Mouse (Mus musculus) hindlimb bud, embryonic 11.5 days (tissue): ENCODE results near the gene 1700021F05Rik.

ENCODE experiments used
- DNase-seq: peaks from one replicate; pipeline ENCODE4 v3.0.0-alpha.2; 2012; ENCODE audit warnings: low read depth, low spot score; ENCODE audit errors: extremely low spot score

1700021F05Rik gene

GRCm38 (mm10) chr10:43485751-43486268 lies 55.0 kb downstream of the 1700021F05Rik start:
- no peak for DNase-seq

GRCm38 (mm10) chr10:43483426-43483995 lies 57.3 kb downstream of the 1700021F05Rik start:
- no peak for DNase-seq

GRCm38 (mm10) chr10:43482021-43482420 lies 58.8 kb downstream of the 1700021F05Rik start:
- DNase-seq: no peak

GRCm38 (mm10) chr10:43481179-43481578 lies 59.6 kb downstream of the 1700021F05Rik start:
- DNase-seq: no peak

- no peak for DNase-seq
Observed at GRCm38 (mm10) chr10:43480227-43480849, 60.5 kb downstream of the 1700021F05Rik start.

GRCm38 (mm10) chr10:43479436-43480157 lies 61.2 kb downstream of the 1700021F05Rik start:
- no peak for DNase-seq

- no peak for DNase-seq
Observed at GRCm38 (mm10) chr10:43478751-43479435, 61.9 kb downstream of the 1700021F05Rik start, which contains the start of gene Bend3. Gene Bend3, plus strand, starts transcription at chr10:43478831.

- no peak for DNase-seq
Observed at GRCm38 (mm10) chr10:43477865-43478681, 62.7 kb downstream of the 1700021F05Rik start.

- no peak for DNase-seq
Observed at GRCm38 (mm10) chr10:43477459-43477858, 63.3 kb downstream of the 1700021F05Rik start.

- DNase-seq: no peak
Observed at GRCm38 (mm10) chr10:43475376-43475775, 65.4 kb downstream of the 1700021F05Rik start.
